Mouse (Mus musculus) myocyte (in vitro differentiated cells): ENCODE results near the gene Cfd. TPM values are rescaled to one million over a fixed set of nuclear protein-coding genes. Genes with fewer than 3 reads are reported as not detected.

Source experiments
- H3K27me3 ChIP-seq: one replicate; pipeline ENCODE4 v1.6.1; 2011; ENCODE audit not compliant: control insufficient read depth, insufficient read depth, insufficient read length
- H3K36me3 ChIP-seq: one replicate; pipeline ENCODE4 v1.6.1; 2011; ENCODE audit not compliant: control insufficient read depth, insufficient read depth
- H3K4me2 ChIP-seq: one replicate; pipeline ENCODE4 v1.6.1; 2011; ENCODE audit warnings: low read depth, control low read depth
- H3K4me3 ChIP-seq: one replicate; pipeline ENCODE4 v1.5.1; 2011; ENCODE audit warnings: mild to moderate bottlenecking, control low read depth, moderate library complexity
- H3K79me2 ChIP-seq: one replicate; pipeline ENCODE4 v1.6.1; 2011; ENCODE audit not compliant: control insufficient read depth, insufficient read depth
- H3ac ChIP-seq: one replicate; pipeline ENCODE4 v1.6.1; 2011; ENCODE audit not compliant: control insufficient read depth, insufficient read length
- CEBPB ChIP-seq: IDR thresholded peaks from 2 replicates; pipeline ENCODE4 v1.6.1; 2011; ENCODE audit warnings: mild to moderate bottlenecking, moderate library complexity; ENCODE audit not compliant: poor library complexity, insufficient read depth, severe bottlenecking
- E2F4 ChIP-seq: IDR thresholded peaks from one replicate; pipeline ENCODE4 v1.6.1; 2011; ENCODE audit warnings: mild to moderate bottlenecking, control low read depth, moderate library complexity; ENCODE audit not compliant: insufficient read depth
- MAX ChIP-seq: IDR thresholded peaks from one replicate; pipeline ENCODE4 v1.6.1; 2011; ENCODE audit warnings: low read depth, mild to moderate bottlenecking, control low read depth
- MYOD1 ChIP-seq, 3 experiments: IDR thresholded peaks; one replicate each; pipeline ENCODE4 v1.6.1; 2011; ENCODE audit warnings: control low read depth in 2 of 3, low read depth in 2 of 3, mild to moderate bottlenecking in 2 of 3, moderate library complexity in 1 of 3; ENCODE audit not compliant: insufficient read length in 2 of 3, control insufficient read depth in 1 of 3
- MYOG ChIP-seq, 3 experiments: IDR thresholded peaks; one replicate each; pipeline ENCODE4 v1.6.1; 2011; ENCODE audit warnings: control low read depth in 2 of 3, low read depth in 2 of 3, mild to moderate bottlenecking in 2 of 3; ENCODE audit not compliant: insufficient read length in 2 of 3, control insufficient read depth in 1 of 3, insufficient read depth in 1 of 3
- POLR2A ChIP-seq: IDR thresholded peaks from one replicate; pipeline ENCODE4 v1.6.1; 2011; ENCODE audit warnings: low read depth, mild to moderate bottlenecking, control low read depth, moderate library complexity; ENCODE audit not compliant: insufficient read length
- POLR2AphosphoS2 ChIP-seq: IDR thresholded peaks from one replicate; pipeline ENCODE4 v1.6.1; 2011; ENCODE audit warnings: low read depth, control low read depth; ENCODE audit not compliant: insufficient read length
- REST ChIP-seq: IDR thresholded peaks from one replicate; pipeline ENCODE4 v1.6.1; 2011; ENCODE audit warnings: mild to moderate bottlenecking, control low read depth, moderate library complexity; ENCODE audit not compliant: insufficient read depth, insufficient read length
- SRF ChIP-seq: IDR thresholded peaks from one replicate; pipeline ENCODE4 v1.6.1; 2011; ENCODE audit warnings: low read depth; ENCODE audit not compliant: control insufficient read depth, insufficient read length
- TCF12 ChIP-seq: IDR thresholded peaks from one replicate; pipeline ENCODE4 v1.6.1; 2011; ENCODE audit warnings: mild to moderate bottlenecking, control low read depth; ENCODE audit not compliant: poor library complexity, insufficient read depth, severe bottlenecking
- TCF3 ChIP-seq: IDR thresholded peaks from one replicate; pipeline ENCODE4 v1.6.1; 2011; ENCODE audit warnings: low read depth, control low read depth; ENCODE audit not compliant: insufficient read length
- USF1 ChIP-seq: IDR thresholded peaks from one replicate; pipeline ENCODE4 v1.6.1; 2011; ENCODE audit warnings: low read depth, mild to moderate bottlenecking, control low read depth, moderate library complexity
- polyA plus RNA-seq: library from polyadenylated mRNA; unstranded; fragments of >200 nt; fragmentation: generic; extraction: Trizol; gene quantifications from one replicate; pipeline ENCODE4 v1.2.1, GENCODE M21; 2012; ENCODE audit warnings: missing spikeins

The Cfd gene
- polyA plus RNA-seq, 1 experiment, result not detected

GRCm38 (mm10) chr10:79908167-79909091 lies 17.8 kb downstream of the Cfd start, which contains the start of gene Med16:
Med16 (minus strand) TSS chr10:79908923.
- TF ChIP-seq REST, result no peak
- TF ChIP-seq POLR2A, result peak; percentile 36
- peak; percentile 35 for TF ChIP-seq SRF
- H3K4me2 ChIP-seq, result peak within 1 kb of the TSS; percentile 69
- H3K36me3 ChIP-seq, result peaks cover 4% of the 10 kb centered on the region
- H3K79me2 ChIP-seq, result no peaks in the 10 kb centered on the region
- H3K27me3 ChIP-seq, result no peaks in the 10 kb centered on the region
- H3K4me3 ChIP-seq, result peak within 1 kb of the TSS; percentile 30
- H3ac ChIP-seq, result peak within 1 kb of the TSS; percentile 67

- peak overlapping the region; percentile 67 for H3ac ChIP-seq
- H3K4me3 ChIP-seq, result peak overlapping the region; percentile 30
- TF ChIP-seq MAX (no peak), POLR2AphosphoS2 (peak; percentile 24)
- no peaks in the 10 kb centered on the region for H3K27me3 ChIP-seq
- peak overlapping the region; percentile 5 for H3K4me2 ChIP-seq
- peaks cover 4% of the 10 kb centered on the region for H3K36me3 ChIP-seq
- H3K79me2 ChIP-seq, result no peaks in the 10 kb centered on the region
Measured at GRCm38 (mm10) chr10:79909092-79909922, 18.7 kb downstream of the Cfd start.

- Histone ChIP-seq H3K4me2 (no peak within 1 kb of the TSS), H3K36me3 (no peaks in the 10 kb centered on the region)
- TF ChIP-seq TCF12 (no peak), POLR2AphosphoS2 (no peak), USF1 (no peak), MYOD1 (IDR thresholded peaks at IDR 0.05; ENCODE audit: control insufficient read depth in 1 of 3, insufficient read length in 2 of 3, low read depth in 2 of 3) (no peak), MYOG (IDR thresholded peaks at IDR 0.05; ENCODE audit: control insufficient read depth in 1 of 3, insufficient read depth in 1 of 3, insufficient read length in 2 of 3, low read depth in 2 of 3) (no peak), E2F4 (no peak), REST (no peak), MAX (no peak), POLR2A (no peak)
Measured at GRCm38 (mm10) chr10:79910556-79910955, 19.9 kb downstream of the Cfd start, which contains the start of gene Gm26602. Gm26602 (plus strand) TSS chr10:79910856.

GRCm38 (mm10) chr10:79912412-79912811 lies 21.8 kb downstream of the Cfd start:
- Histone ChIP-seq H3K36me3 (no peaks in the 10 kb centered on the region), H3ac (no peak overlapping the region), H3K4me2 (no peak overlapping the region), H3K27me3 (no peaks in the 10 kb centered on the region), H3K79me2 (peaks cover 16% of the 10 kb centered on the region), H3K4me3 (no peak overlapping the region)
- no peak for TF ChIP-seq MYOG (IDR thresholded peaks at IDR 0.05; ENCODE audit: control insufficient read depth in 1 of 3, insufficient read depth in 1 of 3, insufficient read length in 2 of 3, low read depth in 2 of 3)

More at GRCm38 (mm10) chr10:79910556-79910955, 19.9 kb downstream of the Cfd start, which contains the start of gene Gm26602:
- peaks cover 5% of the 10 kb centered on the region for H3K79me2 ChIP-seq
- H3K27me3 ChIP-seq, result no peaks in the 10 kb centered on the region
- no peak within 1 kb of the TSS for H3ac ChIP-seq
- H3K4me3 ChIP-seq, result no peak within 1 kb of the TSS

GRCm38 (mm10) chr10:79914131-79914947 lies 23.7 kb downstream of the Cfd start:
- TF ChIP-seq POLR2AphosphoS2, result no peak
- no peak for TF ChIP-seq SRF
- no peak for TF ChIP-seq MYOD1 (IDR thresholded peaks at IDR 0.05; ENCODE audit: control insufficient read depth in 1 of 3, insufficient read length in 2 of 3, low read depth in 2 of 3)
- no peak for TF ChIP-seq USF1
- no peak for TF ChIP-seq POLR2A
- TF ChIP-seq TCF3, result no peak
- TF ChIP-seq TCF12, result no peak
- no peak for TF ChIP-seq MYOG (IDR thresholded peaks at IDR 0.05; ENCODE audit: control insufficient read depth in 1 of 3, insufficient read depth in 1 of 3, insufficient read length in 2 of 3, low read depth in 2 of 3)
- TF ChIP-seq MAX, result no peak
- no peak for TF ChIP-seq CEBPB
- no peak for TF ChIP-seq E2F4
- no peak for TF ChIP-seq REST

More at GRCm38 (mm10) chr10:79914131-79914947, 23.7 kb downstream of the Cfd start:
- Histone ChIP-seq H3ac (no peak overlapping the region), H3K27me3 (peaks cover 14% of the 10 kb centered on the region), H3K4me2 (no peak overlapping the region), H3K79me2 (peaks cover 16% of the 10 kb centered on the region), H3K36me3 (no peaks in the 10 kb centered on the region), H3K4me3 (no peak overlapping the region)
